Mouse (Mus musculus) midbrain, embryonic 14.5 days (tissue): ENCODE data around the gene Ythdc1. TPM values are rescaled to one million over a fixed set of nuclear protein-coding genes. Genes with fewer than 3 reads are reported as not detected.

Experiments
- ATAC-seq: fragments of 200-750 bp; cut with Nextera tagmentation; 2 replicates; pipeline ENCODE4 v1.8.0; 2017; ENCODE audit warnings: moderate number of reproducible peaks, moderate library complexity; ENCODE audit not compliant: low FRiP score, low TSS enrichment
- DNase-seq: peaks from one replicate; pipeline ENCODE4 v3.0.0-alpha.2; 2015
- H3K27ac ChIP-seq: fragments of 300-500 bp; sonication (generic); replicated peaks from 2 replicates; pipeline ENCODE4 v1.5.1; 2014; ENCODE audit warnings: mild to moderate bottlenecking, low read depth, low read length, moderate library complexity
- H3K27me3 ChIP-seq: fragments of 300-500 bp; sonication (generic); 2 replicates; pipeline ENCODE4 v1.6.1; 2014; ENCODE audit warnings: low read length, control low read depth, mixed read lengths; ENCODE audit not compliant: control insufficient read depth, insufficient read depth
- H3K36me3 ChIP-seq: fragments of 300-500 bp; sonication (generic); 2 replicates; pipeline ENCODE4 v1.6.1; 2014; ENCODE audit warnings: low read length, control low read depth; ENCODE audit not compliant: control insufficient read depth, insufficient read depth
- H3K4me1 ChIP-seq: fragments of 300-500 bp; sonication (generic); 2 replicates; pipeline ENCODE4 v1.6.1; 2014; ENCODE audit warnings: mild to moderate bottlenecking, antibody characterized with exemption, low read length, control low read depth; ENCODE audit not compliant: control insufficient read depth, insufficient read depth
- H3K4me2 ChIP-seq: fragments of 300-500 bp; sonication (generic); 2 replicates; pipeline ENCODE4 v1.6.1; 2014; ENCODE audit warnings: mild to moderate bottlenecking, low read length, moderate library complexity
- H3K4me3 ChIP-seq: fragments of 300-500 bp; sonication (generic); replicated peaks from 2 replicates; pipeline ENCODE4 v1.5.1; 2014; ENCODE audit warnings: low read depth, low read length
- H3K9ac ChIP-seq: fragments of 300-500 bp; sonication (generic); replicated peaks from 2 replicates; pipeline ENCODE4 v1.6.1; 2014; ENCODE audit warnings: mild to moderate bottlenecking, low read length, moderate library complexity
- H3K9me3 ChIP-seq: fragments of 300-500 bp; sonication (generic); 2 replicates; pipeline ENCODE4 v1.6.1; 2016; ENCODE audit warnings: low read length, control low read depth, mixed read lengths; ENCODE audit not compliant: control insufficient read depth
- WGBS: fragments of 180-500 bp; shearing (Covaris S2); extraction: QIAGEN DNeasy Blood & Tissue Kit; methylation state at CpG from one replicate; pipeline ENCODE4 v1.1.7; 2014; 5-methylcytosine and 5-hydroxymethylcytosine counted together
- polyA plus RNA-seq: library from polyadenylated mRNA; unstranded; fragments of >200 nt; fragmentation: Nextera tagmentation; extraction: Ambion mirVana; gene quantifications from 2 replicates; pipeline ENCODE4 v1.2.1, GENCODE M21; 2014

Gene Ythdc1
- 44.4 and 50.1 TPM in 2 replicates for polyA plus RNA-seq

DNA sequence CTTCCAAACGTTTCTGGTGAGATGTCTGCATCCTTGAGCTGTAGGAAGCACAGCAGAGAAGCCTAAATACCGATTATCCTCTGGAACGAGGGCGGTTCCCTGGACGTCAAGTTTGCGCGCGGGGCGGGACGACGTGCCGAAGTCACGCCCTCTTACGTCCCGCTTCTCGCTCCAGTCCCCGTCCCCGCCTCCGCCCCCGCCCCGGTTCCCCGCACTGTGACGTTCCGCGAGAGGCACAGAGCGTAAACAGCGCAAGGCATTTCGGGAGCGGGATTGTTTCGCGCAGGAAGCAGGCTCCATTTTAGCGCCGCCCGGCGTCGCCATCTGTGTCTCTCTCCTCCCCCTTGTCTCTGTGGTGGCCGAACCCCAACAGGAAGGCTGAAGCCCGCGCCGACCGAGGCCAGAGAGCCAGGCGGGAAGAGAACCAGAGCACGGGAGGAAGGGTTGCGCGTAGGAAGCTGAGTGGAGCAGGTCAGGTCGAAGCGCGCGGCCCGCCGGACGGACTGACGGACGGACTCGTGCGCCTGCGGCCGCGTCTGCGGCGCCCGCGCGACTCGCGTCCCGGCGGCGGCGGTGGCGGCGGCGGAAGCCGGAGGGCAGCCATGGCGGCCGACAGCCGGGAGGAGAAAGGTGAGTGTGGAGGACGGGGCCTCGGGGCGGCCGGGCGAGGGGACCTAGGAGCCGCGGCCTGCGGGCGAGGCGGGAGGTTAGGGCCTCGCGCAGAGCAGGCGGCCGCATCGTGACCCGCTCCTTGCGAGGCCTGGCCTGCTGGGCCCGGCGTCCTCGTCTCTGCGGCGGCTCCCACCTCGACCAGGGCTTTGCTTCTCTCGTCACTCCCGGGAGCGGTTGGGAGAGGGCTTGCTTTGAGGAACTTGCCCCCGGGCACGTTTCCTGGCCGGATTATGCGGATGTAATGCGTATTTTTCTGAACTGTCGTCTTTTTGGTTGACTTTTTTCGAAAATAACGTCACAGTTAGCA is at the start of gene Ythdc1:
TSS of gene Ythdc1 (plus strand) at position 260 of the 979 bp plus-strand sequence.
- H3K9ac ChIP-seq: peak within 1 kb of the TSS; percentile 98
- H3K36me3 ChIP-seq: no peaks in the 10 kb centered on the region
- no peaks in the 10 kb centered on the region for H3K27me3 ChIP-seq
- H3K9me3 ChIP-seq: no peaks in the 10 kb centered on the region
- ATAC-seq: peak; percentile 99
- peak within 1 kb of the TSS; percentile 99 for H3K27ac ChIP-seq
- peaks cover 7% of the 10 kb centered on the region; the same call in 1 of the 2 replicates for H3K4me1 ChIP-seq
- peak within 1 kb of the TSS; percentile 82 for H3K4me2 ChIP-seq
- DNase-seq: peak; percentile 98
- WGBS: under 1% methylated on average over 97 of the region's 111 CpGs
- H3K4me3 ChIP-seq: peak within 1 kb of the TSS; percentile 95

DNA sequence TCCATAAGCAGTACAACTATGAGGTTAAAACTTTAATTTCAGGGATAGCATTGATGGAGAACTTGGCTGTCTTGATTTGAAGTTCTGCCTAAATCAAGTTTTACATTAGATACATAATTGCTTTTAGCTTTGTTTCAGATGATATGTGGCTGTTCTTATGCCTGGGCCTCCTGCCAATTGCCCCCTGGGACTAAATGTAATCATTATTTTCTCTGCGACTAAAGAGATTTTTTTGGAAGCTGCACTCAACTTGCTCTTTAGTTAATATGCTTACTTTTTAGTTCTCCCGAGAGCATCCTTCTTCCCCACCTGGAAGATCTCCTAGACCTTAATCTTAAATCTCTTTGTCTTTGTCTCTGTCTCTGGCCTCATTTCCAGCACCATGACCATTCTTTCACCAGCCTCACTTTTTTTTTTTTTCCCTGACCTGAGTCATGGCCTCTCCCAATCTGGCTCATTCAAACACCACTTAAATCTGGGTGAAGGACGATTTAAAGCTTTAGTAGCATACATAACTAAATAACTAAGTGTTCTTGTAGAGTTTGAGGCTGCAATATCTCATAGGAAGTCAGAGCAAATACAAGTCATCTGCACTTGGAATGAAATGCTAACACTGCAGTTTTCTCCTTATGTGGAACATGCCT is 34.9 kb upstream of the Ythdc1 start:
- no peak overlapping the region for H3K9ac ChIP-seq
- DNase-seq: no peak
- no peaks in the 10 kb centered on the region for H3K36me3 ChIP-seq
- no peak for ATAC-seq
- H3K9me3 ChIP-seq: no peaks in the 10 kb centered on the region
- no peak overlapping the region for H3K4me2 ChIP-seq
- no peak overlapping the region for H3K4me3 ChIP-seq
- H3K27me3 ChIP-seq: no peaks in the 10 kb centered on the region
- no peaks in the 10 kb centered on the region for H3K4me1 ChIP-seq
- WGBS: 48% methylated on average over 3 of the region's 3 CpGs
- H3K27ac ChIP-seq: no peak overlapping the region

GRCm38 (mm10) chr5:86771010-86771409 is 33.0 kb upstream of the Ythdc1 start:
- Histone ChIP-seq H3K36me3 (no peaks in the 10 kb centered on the region), H3K9me3 (no peaks in the 10 kb centered on the region), H3K27ac (no peak overlapping the region), H3K9ac (no peak overlapping the region), H3K4me3 (no peak overlapping the region), H3K4me2 (no peak overlapping the region), H3K27me3 (no peaks in the 10 kb centered on the region), H3K4me1 (no peaks in the 10 kb centered on the region)
- DNase-seq (no peak), ATAC-seq (no peak)

DNA sequence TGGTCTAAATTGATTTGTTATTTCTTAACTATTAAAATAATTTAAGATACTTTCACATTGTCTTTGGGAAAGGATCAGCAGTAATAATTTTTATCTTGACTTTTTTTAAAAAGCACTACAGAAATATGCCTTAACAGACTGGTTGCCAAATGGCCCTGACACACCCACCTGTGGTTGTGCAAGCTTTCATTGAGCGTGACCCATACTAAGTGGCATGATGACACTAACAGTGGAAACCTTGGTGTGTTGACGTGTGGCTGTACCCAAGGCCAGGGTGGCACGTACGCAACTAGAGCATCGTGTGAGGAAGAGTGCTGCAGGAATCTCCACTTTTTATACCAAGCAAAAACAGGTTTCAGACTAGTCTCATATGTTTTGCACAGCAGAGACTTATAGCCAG is 27.1 kb upstream of the Ythdc1 start:
- Histone ChIP-seq H3K4me3 (no peak overlapping the region), H3K4me1 (no peaks in the 10 kb centered on the region), H3K27ac (no peak overlapping the region), H3K9me3 (no peaks in the 10 kb centered on the region), H3K9ac (no peak overlapping the region), H3K36me3 (no peaks in the 10 kb centered on the region), H3K4me2 (no peak overlapping the region), H3K27me3 (no peaks in the 10 kb centered on the region)
- ATAC-seq (no peak), DNase-seq (no peak)
- WGBS: 91% methylated on average over 5 of the region's 5 CpGs

- no peaks in the 10 kb centered on the region for H3K27me3 ChIP-seq
- H3K4me2 ChIP-seq: no peak overlapping the region
- H3K4me3 ChIP-seq: no peak overlapping the region
- H3K4me1 ChIP-seq: no peaks in the 10 kb centered on the region
- no peaks in the 10 kb centered on the region for H3K36me3 ChIP-seq
- DNase-seq (no peak), ATAC-seq (no peak)
- H3K27ac ChIP-seq: no peak overlapping the region
- H3K9ac ChIP-seq: no peak overlapping the region
- WGBS: 85% methylated on average over 1 of the region's 1 CpGs
- H3K9me3 ChIP-seq: no peaks in the 10 kb centered on the region
Observed at GRCm38 (mm10) chr5:86778471-86778870, 25.6 kb upstream of the Ythdc1 start.

DNA sequence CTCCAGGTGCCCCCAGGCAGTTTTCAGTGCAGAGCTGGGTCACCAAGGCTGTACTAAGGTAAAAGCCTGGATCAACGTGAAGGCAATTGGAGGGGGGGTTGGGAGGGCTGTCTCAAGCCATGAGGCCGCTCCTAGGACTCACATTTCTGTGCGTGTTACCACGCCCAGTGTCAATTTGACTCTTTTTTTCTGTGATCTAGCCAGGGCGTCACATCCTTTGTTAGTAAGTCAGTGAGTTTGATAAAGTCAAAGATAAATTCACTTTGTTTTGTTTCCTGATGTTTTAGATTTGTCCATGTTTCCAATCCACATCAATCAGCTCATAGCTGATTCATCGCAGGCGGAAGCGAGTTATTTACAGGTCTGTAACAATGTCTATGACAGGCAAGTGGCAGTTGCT is 21.0 kb upstream of the Ythdc1 start:
- Histone ChIP-seq H3K27me3 (no peaks in the 10 kb centered on the region), H3K27ac (no peak overlapping the region), H3K36me3 (no peaks in the 10 kb centered on the region), H3K4me2 (no peak overlapping the region), H3K9ac (no peak overlapping the region), H3K4me3 (no peak overlapping the region), H3K4me1 (no peaks in the 10 kb centered on the region), H3K9me3 (no peaks in the 10 kb centered on the region)
- 74% methylated on average over 8 of the region's 8 CpGs for WGBS
- no peak for ATAC-seq
- DNase-seq: no peak

DNA sequence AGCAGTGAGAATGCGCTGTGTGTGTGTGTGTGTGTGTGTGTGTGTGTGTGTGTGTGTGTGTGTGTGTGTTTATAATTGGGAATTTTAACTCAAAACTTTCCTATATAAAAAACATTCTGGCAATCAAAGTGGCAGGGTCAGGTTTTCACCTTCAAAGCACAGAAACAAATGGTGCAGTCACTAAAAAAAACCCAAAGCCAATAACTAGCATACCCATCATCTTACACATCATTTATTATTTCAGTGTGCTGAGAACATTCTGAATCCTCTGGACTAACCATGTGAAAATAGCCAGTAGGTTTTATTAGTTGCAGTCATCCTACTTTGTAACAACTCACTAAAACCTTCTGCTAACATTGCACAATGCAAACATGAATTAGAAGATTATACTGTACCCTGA is 19.8 kb upstream of the Ythdc1 start:
- no peak overlapping the region for H3K27ac ChIP-seq
- H3K4me1 ChIP-seq: no peaks in the 10 kb centered on the region
- no peak overlapping the region for H3K4me2 ChIP-seq
- no peaks in the 10 kb centered on the region for H3K9me3 ChIP-seq
- no peak overlapping the region for H3K9ac ChIP-seq
- H3K27me3 ChIP-seq: no peaks in the 10 kb centered on the region
- WGBS: 95% methylated on average over 1 of the region's 1 CpGs
- H3K4me3 ChIP-seq: no peak overlapping the region
- DNase-seq: no peak
- ATAC-seq: no peak
- no peaks in the 10 kb centered on the region for H3K36me3 ChIP-seq

GRCm38 (mm10) chr5:86786798-86787197 is 17.2 kb upstream of the Ythdc1 start:
- H3K9me3 ChIP-seq: no peaks in the 10 kb centered on the region
- DNase-seq (no peak), ATAC-seq (no peak)
- no peak overlapping the region for H3K27ac ChIP-seq
- H3K4me2 ChIP-seq: no peak overlapping the region
- H3K4me1 ChIP-seq: no peaks in the 10 kb centered on the region
- no peaks in the 10 kb centered on the region for H3K36me3 ChIP-seq
- H3K27me3 ChIP-seq: no peaks in the 10 kb centered on the region
- H3K4me3 ChIP-seq: no peak overlapping the region
- no peak overlapping the region for H3K9ac ChIP-seq
- WGBS: 15% methylated on average over 1 of the region's 1 CpGs
